Mouse (Mus musculus) spleen, embryonic (tissue): ENCODE results near the gene Rtf2.

Experiments used
- CTCF ChIA-PET: fragments of 350-600 bp; sonication (Branson Sonifier 250); formaldehyde crosslinking; loops from one replicate; lab custom pipeline; 2022; lab: Charles Lee

Gene Rtf2

GRCm38 (mm10) chr2:172439843-172440639 lies at the start of gene Rtf2:
Gene Rtf2, plus strand, starts transcription at chr2:172440556.
- CTCF ChIA-PET, result interaction anchor here (0.8 to 1.1 kb wide), 2 partner anchors 39 to 61 kb away, joined by 3 to 4 read pairs; no protein-coding TSS in a partner anchor

DNA sequence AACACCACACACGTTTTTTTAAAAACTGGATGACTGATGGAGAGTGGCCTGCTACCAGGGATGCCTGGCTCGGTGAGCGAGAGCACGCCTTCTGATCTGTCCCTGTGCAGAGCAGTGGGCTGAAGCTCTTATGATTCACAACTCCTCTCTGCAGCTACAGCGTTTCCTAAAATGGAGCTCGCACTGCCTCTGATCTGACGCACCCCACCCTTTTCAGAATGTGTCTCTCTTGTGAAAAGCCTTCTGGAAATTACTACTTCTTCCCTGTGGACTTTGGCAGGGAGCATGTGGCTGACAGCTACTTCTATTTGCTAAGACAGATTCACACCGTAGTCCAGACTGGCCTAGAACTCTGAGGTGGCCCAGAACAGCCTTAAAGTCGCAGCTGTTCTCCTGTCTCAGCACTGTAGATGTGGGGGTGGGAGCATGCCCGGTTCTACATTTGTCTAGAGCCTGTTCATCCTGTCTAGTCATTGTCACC lies 48.3 kb upstream of the Rtf2 start:
- CTCF ChIA-PET, result interaction anchor here (2.4 kb wide), 1 partner anchor 55 kb away, joined by 13 read pairs; no protein-coding TSS in a partner anchor

GRCm38 (mm10) chr2:172393391-172394051 lies 46.8 kb upstream of the Rtf2 start, which contains the start of gene Cass4:
Gene Cass4, plus strand, starts transcription at chr2:172393794.
- CTCF ChIA-PET, result interaction anchor here (0.7 to 2.4 kb wide), 3 partner anchors 15 to 721 kb away, joined by 3 to 13 read pairs (median 7); no protein-coding TSS in a partner anchor

- CTCF ChIA-PET, result interaction anchor here (1.0 to 2.4 kb wide), 2 partner anchors 15 to 53 kb away, joined by 3 to 13 read pairs; no protein-coding TSS in a partner anchor
Measured at GRCm38 (mm10) chr2:172394052-172394392, 46.3 kb upstream of the Rtf2 start.

GRCm38 (mm10) chr2:172394671-172395070 lies 45.7 kb upstream of the Rtf2 start:
- CTCF ChIA-PET, result no interaction called here

- CTCF ChIA-PET, result no interaction called here
Measured at GRCm38 (mm10) chr2:172395961-172396360, 44.4 kb upstream of the Rtf2 start.

DNA sequence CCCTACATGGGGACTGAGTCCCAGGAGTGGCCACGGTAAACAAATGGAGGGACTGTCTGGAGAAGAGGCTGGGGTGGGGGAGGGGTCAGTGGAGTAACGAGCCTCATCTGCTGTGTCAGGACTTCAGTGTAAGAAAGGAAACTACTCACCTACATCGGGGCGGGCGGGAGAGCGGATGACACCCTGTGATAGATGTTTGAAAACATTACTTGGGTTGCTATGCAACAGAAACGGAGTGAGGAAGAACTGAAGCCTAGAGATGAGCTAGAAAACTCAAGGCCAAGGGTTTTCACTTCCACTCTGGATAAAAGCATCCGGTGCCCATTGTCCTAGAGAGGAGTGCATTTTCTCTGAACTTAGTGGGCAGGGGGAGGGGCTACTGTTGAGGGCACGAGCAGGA lies 40.5 kb upstream of the Rtf2 start:
- CTCF ChIA-PET, result no interaction called here

DNA sequence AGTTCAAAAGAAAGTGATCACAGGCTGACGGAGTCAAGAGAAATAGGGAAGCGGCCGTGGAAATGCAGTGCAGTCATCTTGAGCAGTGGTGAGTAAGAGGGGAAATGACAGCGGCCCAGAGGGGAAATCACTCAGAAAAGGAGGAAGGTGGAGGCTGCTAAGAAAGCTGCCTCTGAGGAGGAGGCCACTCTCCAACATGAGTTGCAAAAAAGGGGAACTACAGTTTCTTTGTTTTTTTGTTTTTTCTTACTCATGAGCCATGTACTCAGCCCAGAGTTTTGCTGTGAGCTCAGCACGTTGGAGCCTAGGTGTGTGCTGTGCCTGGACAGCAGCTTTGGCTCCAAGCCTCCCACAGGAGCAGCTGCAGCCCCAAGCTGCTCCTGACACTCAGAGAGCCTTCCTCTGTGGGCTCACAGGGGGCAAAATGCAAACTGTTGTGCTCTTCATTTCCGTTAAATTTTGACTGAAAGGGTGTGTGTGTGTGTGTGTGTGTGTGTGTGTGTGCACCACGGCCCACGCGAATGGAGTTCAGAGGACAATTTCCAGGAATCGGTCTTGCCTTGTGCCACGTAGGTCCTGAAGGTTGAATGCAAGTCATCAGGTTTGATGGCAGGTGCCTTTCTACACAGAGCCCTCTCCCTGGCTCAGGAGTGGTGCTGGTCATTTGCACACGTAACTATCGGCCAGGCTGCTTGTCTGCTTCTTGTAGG lies 39.1 kb upstream of the Rtf2 start:
- CTCF ChIA-PET, result interaction anchor here (1.0 kb wide), 1 partner anchor 39 kb away, joined by 3 read pairs; the partner anchor contains the start of gene Rtf2

DNA sequence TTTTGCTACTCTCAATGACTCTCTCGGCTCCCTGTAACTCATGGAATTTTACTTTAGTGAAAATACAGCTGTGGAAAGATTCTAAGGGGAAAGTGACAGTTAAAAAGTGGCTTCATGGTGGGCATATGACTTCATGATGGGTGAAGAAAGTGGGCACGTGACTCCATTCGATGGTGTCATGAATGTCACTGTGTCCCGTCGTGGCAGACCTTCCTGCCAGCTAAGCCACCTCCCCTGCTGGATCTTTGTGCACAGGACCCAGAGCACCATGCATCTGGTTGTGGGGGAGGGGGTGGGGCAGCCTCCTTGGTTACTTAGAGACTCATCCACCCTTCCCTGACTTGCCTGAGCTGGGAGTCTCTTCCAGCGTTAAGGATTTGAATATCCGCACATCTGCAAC lies 36.1 kb upstream of the Rtf2 start:
- CTCF ChIA-PET, result interaction anchor here (0.8 kb wide), 1 partner anchor 23 kb away, joined by 4 read pairs; no protein-coding TSS in a partner anchor

DNA sequence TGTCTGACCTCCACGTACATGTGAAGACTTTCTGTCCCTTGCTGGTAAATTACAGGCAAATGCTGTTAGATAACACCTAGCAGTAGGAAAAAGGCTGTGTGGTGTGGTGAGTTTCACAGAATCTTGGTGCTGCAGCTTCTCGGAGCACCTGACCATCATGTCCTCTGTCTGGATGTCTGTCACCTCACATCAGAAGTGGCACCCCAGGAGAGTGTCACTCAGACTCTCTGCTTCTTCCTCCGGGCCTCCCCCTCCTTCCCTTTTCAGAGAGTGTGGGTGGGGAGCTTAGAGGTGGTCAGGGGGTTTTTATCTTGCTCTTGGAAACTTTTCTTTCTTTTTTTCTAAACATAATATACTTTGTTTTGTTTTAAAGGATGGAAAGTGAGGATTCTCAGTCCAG lies 35.3 kb upstream of the Rtf2 start:
- CTCF ChIA-PET, result interaction anchor here (0.8 kb wide), 1 partner anchor 22 kb away, joined by 4 read pairs; no protein-coding TSS in a partner anchor

- CTCF ChIA-PET, result no interaction called here
Measured at GRCm38 (mm10) chr2:172406173-172406572, 34.2 kb upstream of the Rtf2 start.

- CTCF ChIA-PET, result no interaction called here
Measured at GRCm38 (mm10) chr2:172407499-172407898, 32.9 kb upstream of the Rtf2 start.

DNA sequence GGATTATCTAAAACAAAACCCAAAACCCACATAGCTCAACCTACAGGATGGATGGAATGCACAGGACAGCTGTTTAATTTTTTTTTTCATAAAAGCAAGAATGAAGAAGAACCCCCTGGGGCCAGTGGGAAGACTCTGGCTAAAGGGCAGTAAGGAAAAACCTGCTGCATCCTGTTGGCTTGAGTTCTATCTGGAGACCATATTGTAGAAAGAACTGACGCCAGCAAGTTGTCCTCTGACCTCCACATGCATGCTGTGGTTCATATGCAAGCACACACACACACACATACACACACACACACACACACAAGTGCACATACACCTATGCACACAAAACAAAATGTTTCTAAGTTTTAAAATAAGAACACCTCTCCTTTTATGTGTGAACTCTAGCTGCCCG lies 29.7 kb upstream of the Rtf2 start:
- CTCF ChIA-PET, result no interaction called here

- CTCF ChIA-PET, result no interaction called here
Measured at GRCm38 (mm10) chr2:172411091-172411490, 29.3 kb upstream of the Rtf2 start.

GRCm38 (mm10) chr2:172412454-172412853 lies 27.9 kb upstream of the Rtf2 start:
- CTCF ChIA-PET, result no interaction called here

- CTCF ChIA-PET, result interaction anchor here (0.6 kb wide), 1 partner anchor 28 kb away, joined by 4 read pairs; no protein-coding TSS in a partner anchor
Measured at GRCm38 (mm10) chr2:172413273-172413672, 27.1 kb upstream of the Rtf2 start.

- CTCF ChIA-PET, result interaction anchor here (0.6 kb wide), 1 partner anchor 28 kb away, joined by 4 read pairs; no protein-coding TSS in a partner anchor
Measured at GRCm38 (mm10) chr2:172413894-172414293, 26.5 kb upstream of the Rtf2 start.

- CTCF ChIA-PET, result no interaction called here
Measured at GRCm38 (mm10) chr2:172416218-172416617, 24.1 kb upstream of the Rtf2 start.

DNA sequence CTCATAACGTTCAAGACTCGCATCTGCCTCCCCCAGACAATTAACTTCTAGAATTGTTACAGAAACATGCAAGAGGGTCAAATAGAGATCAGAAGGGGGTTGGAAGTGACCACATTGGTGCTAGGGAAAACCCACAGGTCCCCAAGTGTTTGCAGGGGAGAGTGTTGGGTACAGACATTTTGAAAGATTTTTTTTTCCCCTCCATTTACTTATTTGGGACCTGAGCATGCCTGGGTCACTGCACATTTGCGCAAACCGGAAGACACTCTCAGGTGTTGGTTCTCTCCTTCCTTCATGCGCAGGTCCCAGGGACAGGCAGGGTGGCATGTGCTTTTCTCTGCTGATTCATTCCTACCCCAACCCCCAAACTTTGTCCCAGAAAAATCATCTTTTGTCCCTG lies 23.5 kb upstream of the Rtf2 start:
- CTCF ChIA-PET, result no interaction called here

DNA sequence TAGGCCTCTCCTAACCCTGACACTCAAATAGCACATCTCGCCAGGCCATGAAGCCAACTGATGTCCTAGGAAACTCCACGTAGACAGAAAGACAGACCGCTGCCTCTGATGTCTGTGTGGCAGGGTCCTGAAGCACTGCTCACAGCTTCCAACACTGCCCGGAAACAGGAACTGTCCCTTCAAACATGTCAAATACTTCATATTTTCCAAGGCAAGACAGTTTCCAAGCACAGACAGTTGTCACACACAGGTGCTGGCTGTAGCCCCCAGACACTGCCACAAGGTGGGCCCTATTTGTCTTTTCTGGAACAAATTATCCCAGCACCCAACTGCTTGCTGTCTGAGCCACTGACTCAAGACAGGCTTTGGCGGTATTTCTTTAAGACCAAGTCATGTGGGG lies 22.1 kb upstream of the Rtf2 start:
- CTCF ChIA-PET, result no interaction called here

DNA sequence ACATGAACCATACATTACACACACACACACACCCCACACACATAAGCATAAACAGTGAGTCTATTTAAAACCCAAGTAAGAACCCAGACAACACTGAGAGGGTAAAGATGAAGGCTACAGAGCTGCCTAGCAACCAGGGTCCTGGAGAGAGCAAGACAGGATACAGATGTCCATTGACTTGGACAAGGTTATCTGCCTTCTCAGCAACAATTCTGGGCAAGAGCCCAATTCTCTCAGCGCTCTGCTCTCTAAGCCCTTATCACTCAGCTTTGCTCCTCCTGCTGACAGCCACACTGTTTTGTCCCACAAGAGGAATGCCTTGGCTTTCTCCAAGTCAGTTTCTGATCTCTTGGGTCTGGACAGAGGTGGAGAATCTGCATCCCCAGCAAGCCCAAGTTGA lies 9.7 kb upstream of the Rtf2 start:
- CTCF ChIA-PET, result no interaction called here

DNA sequence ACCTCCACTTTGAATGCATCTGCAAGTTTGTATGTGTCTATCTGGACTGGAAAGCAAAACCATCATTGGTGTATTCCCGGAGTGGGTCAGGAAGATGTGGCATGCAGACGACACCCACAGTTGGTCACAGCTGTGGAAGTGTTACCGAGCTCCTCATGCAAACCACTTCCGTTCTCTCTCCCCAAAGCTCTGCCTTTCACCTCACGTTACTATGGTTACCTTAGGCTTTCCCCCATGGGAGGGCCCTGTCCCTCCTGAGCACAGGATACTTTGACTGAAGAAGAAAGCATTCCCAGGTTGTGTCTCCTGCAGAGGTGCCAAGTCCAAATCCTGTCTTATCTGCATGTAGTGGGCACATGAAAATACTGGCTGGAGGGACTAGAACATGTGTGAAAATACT lies 6.6 kb upstream of the Rtf2 start:
- CTCF ChIA-PET, result no interaction called here
